Mouse (Mus musculus) midbrain, embryonic 10.5 days (tissue): Measurements from ENCODE around the gene Disc1. TPM values are rescaled to one million over a fixed set of nuclear protein-coding genes. Genes with fewer than 3 reads are reported as not detected.
A peak's percentile ranks its signal among the peaks of the same experiment; 100 is the strongest.

Experiments
- DNase-seq: peaks from one replicate; pipeline ENCODE4 v3.0.0-alpha.2; 2017; ENCODE audit warnings: low spot score
- H3K27ac ChIP-seq: fragments of 300-500 bp; sonication (generic); replicated peaks from 2 replicates; pipeline ENCODE4 v1.5.1; 2016; ENCODE audit warnings: mild to moderate bottlenecking
- H3K27me3 ChIP-seq: fragments of 300-500 bp; sonication (generic); 2 replicates; pipeline ENCODE4 v1.6.1; 2016; ENCODE audit warnings: low read depth, mild to moderate bottlenecking; ENCODE audit not compliant: poor library complexity, severe bottlenecking
- H3K36me3 ChIP-seq: fragments of 300-500 bp; sonication (generic); 2 replicates; pipeline ENCODE4 v1.6.1; 2016; ENCODE audit warnings: mild to moderate bottlenecking, moderate library complexity
- H3K4me1 ChIP-seq: fragments of 300-500 bp; sonication (generic); 2 replicates; pipeline ENCODE4 v1.6.1; 2016
- H3K4me3 ChIP-seq: fragments of 300-500 bp; sonication (generic); 2 replicates; pipeline ENCODE4 v1.5.1; 2016; ENCODE audit warnings: mild to moderate bottlenecking, moderate library complexity
- H3K9me3 ChIP-seq: fragments of 300-500 bp; sonication (generic); replicated peaks from 2 replicates; pipeline ENCODE4 v1.6.1; 2016; ENCODE audit warnings: mild to moderate bottlenecking
- WGBS: fragments of 180-500 bp; shearing (Covaris S2); methylation state at CpG from one replicate; pipeline ENCODE4 v1.1.7; 2016; 5-methylcytosine and 5-hydroxymethylcytosine counted together
- polyA plus RNA-seq: library from polyadenylated mRNA; unstranded; fragments of >200 nt; fragmentation: Nextera tagmentation; extraction: Ambion mirVana; gene quantifications from 2 replicates; pipeline ENCODE4 v1.2.1, GENCODE M21; 2016

Gene Disc1
- polyA plus RNA-seq, result 1.4 and 2.0 TPM in 2 replicates

GRCm38 (mm10) chr8:125053505-125054435 lies at the start of gene Disc1:
Gene Disc1 (plus strand): TSS chr8:125054195.
- H3K36me3 ChIP-seq, result no peaks in the 10 kb centered on the region
- WGBS, result 3% methylated on average over 65 of the region's 65 CpGs
- H3K4me3 ChIP-seq, result peak within 1 kb of the TSS; percentile 65
- DNase-seq, result peak; percentile 54
- peaks cover 44% of the 10 kb centered on the region for H3K27me3 ChIP-seq
- peaks cover 13% of the 10 kb centered on the region for H3K4me1 ChIP-seq
- peaks cover 5% of the 10 kb centered on the region; the same call in 1 of the 2 replicates for H3K9me3 ChIP-seq
- peak within 1 kb of the TSS; percentile 69 for H3K27ac ChIP-seq

- peak; percentile 92 for DNase-seq
- peak within 1 kb of the TSS; percentile 91 for H3K27ac ChIP-seq
- 3% methylated on average over 84 of the region's 84 CpGs for WGBS
- peaks cover 7% of the 10 kb centered on the region; the same call in 1 of the 2 replicates for H3K27me3 ChIP-seq
- H3K4me1 ChIP-seq, result peaks cover 16% of the 10 kb centered on the region
- H3K9me3 ChIP-seq, result peaks cover 7% of the 10 kb centered on the region; the same call in 1 of the 2 replicates
- peak within 1 kb of the TSS; percentile 93 for H3K4me3 ChIP-seq
- H3K36me3 ChIP-seq, result peaks cover 39% of the 10 kb centered on the region
Observed at GRCm38 (mm10) chr8:125012695-125013627, 41.0 kb upstream of the Disc1 start, which contains the start of gene Tsnax. Gene Tsnax (plus strand): TSS chr8:125012997.

- H3K4me3 ChIP-seq, result no peak overlapping the region
- WGBS, result 92% methylated on average over 8 of the region's 8 CpGs
- no peak overlapping the region for H3K27ac ChIP-seq
- no peaks in the 10 kb centered on the region for H3K4me1 ChIP-seq
- no peaks in the 10 kb centered on the region for H3K9me3 ChIP-seq
- no peak for DNase-seq
- H3K27me3 ChIP-seq, result no peaks in the 10 kb centered on the region
- H3K36me3 ChIP-seq, result peaks cover 65% of the 10 kb centered on the region
Observed at GRCm38 (mm10) chr8:125024085-125024484, 29.9 kb upstream of the Disc1 start.

- peaks cover 87% of the 10 kb centered on the region for H3K36me3 ChIP-seq
Observed at GRCm38 (mm10) chr8:125027211-125027610, 26.8 kb upstream of the Disc1 start.

GRCm38 (mm10) chr8:125028841-125029240 lies 25.2 kb upstream of the Disc1 start:
- Histone ChIP-seq H3K9me3 (no peaks in the 10 kb centered on the region), H3K4me1 (no peaks in the 10 kb centered on the region), H3K4me3 (no peak overlapping the region), H3K27me3 (no peaks in the 10 kb centered on the region), H3K27ac (no peak overlapping the region), H3K36me3 (peaks cover 100% of the 10 kb centered on the region)
- DNase-seq, result no peak
- 90% methylated on average over 5 of the region's 5 CpGs for WGBS

More at GRCm38 (mm10) chr8:125027211-125027610, 26.8 kb upstream of the Disc1 start:
- H3K27ac ChIP-seq, result no peak overlapping the region
- no peaks in the 10 kb centered on the region for H3K4me1 ChIP-seq
- H3K9me3 ChIP-seq, result no peaks in the 10 kb centered on the region
- no peak for DNase-seq
- no peaks in the 10 kb centered on the region for H3K27me3 ChIP-seq
- no peak overlapping the region for H3K4me3 ChIP-seq
- 93% methylated on average over 3 of the region's 3 CpGs for WGBS

- Histone ChIP-seq H3K27ac (no peak overlapping the region), H3K9me3 (no peaks in the 10 kb centered on the region), H3K36me3 (peaks cover 99% of the 10 kb centered on the region), H3K4me1 (no peaks in the 10 kb centered on the region), H3K27me3 (no peaks in the 10 kb centered on the region), H3K4me3 (no peak overlapping the region)
- WGBS, result 86% methylated on average over 5 of the region's 5 CpGs
- DNase-seq, result no peak
Observed at GRCm38 (mm10) chr8:125031276-125031675, 22.7 kb upstream of the Disc1 start.

- Histone ChIP-seq H3K4me3 (no peak overlapping the region), H3K27ac (peak overlapping the region; percentile 59), H3K4me1 (0 out of 2 replicates have a peak, but pooled peaks cover 8% of the 10 kb centered on the region), H3K9me3 (no peaks in the 10 kb centered on the region), H3K36me3 (peaks cover 98% of the 10 kb centered on the region), H3K27me3 (no peaks in the 10 kb centered on the region)
- 39% methylated on average over 8 of the region's 8 CpGs for WGBS
- peak; percentile 72 for DNase-seq
Observed at GRCm38 (mm10) chr8:125034669-125035068, 19.3 kb upstream of the Disc1 start.

- peaks cover 15% of the 10 kb centered on the region; the same call in 1 of the 2 replicates for H3K4me1 ChIP-seq
- H3K27ac ChIP-seq, result peak overlapping the region; percentile 4; the same call in 1 of the 2 replicates
- H3K9me3 ChIP-seq, result no peaks in the 10 kb centered on the region
- no peak overlapping the region for H3K4me3 ChIP-seq
- no peaks in the 10 kb centered on the region for H3K27me3 ChIP-seq
- WGBS, result 93% methylated on average over 7 of the region's 7 CpGs
- DNase-seq, result no peak
- peaks cover 89% of the 10 kb centered on the region for H3K36me3 ChIP-seq
Observed at GRCm38 (mm10) chr8:125037081-125037480, 16.9 kb upstream of the Disc1 start.

GRCm38 (mm10) chr8:125038731-125039130 lies 15.3 kb upstream of the Disc1 start:
- Histone ChIP-seq H3K9me3 (no peaks in the 10 kb centered on the region), H3K27me3 (no peaks in the 10 kb centered on the region), H3K36me3 (peaks cover 72% of the 10 kb centered on the region), H3K27ac (no peak overlapping the region), H3K4me3 (no peak overlapping the region), H3K4me1 (peaks cover 19% of the 10 kb centered on the region; the same call in 1 of the 2 replicates)
- 92% methylated on average over 15 of the region's 15 CpGs for WGBS
- DNase-seq, result no peak

- H3K4me3 ChIP-seq, result no peak overlapping the region
- WGBS, result 81% methylated on average over 15 of the region's 15 CpGs
- no peak for DNase-seq
- peaks cover 52% of the 10 kb centered on the region for H3K36me3 ChIP-seq
- 0 out of 2 replicates have a peak overlapping the region, but pooled peaks have one; percentile 30 for H3K27ac ChIP-seq
- H3K27me3 ChIP-seq, result no peaks in the 10 kb centered on the region
- peaks cover 19% of the 10 kb centered on the region; the same call in 1 of the 2 replicates for H3K4me1 ChIP-seq
- no peaks in the 10 kb centered on the region for H3K9me3 ChIP-seq
Observed at GRCm38 (mm10) chr8:125040587-125041375, 13.2 kb upstream of the Disc1 start.

- no peak for DNase-seq
- Histone ChIP-seq H3K36me3 (peaks cover 46% of the 10 kb centered on the region), H3K27me3 (no peaks in the 10 kb centered on the region), H3K4me3 (no peak overlapping the region), H3K4me1 (peaks cover 19% of the 10 kb centered on the region; the same call in 1 of the 2 replicates), H3K9me3 (no peaks in the 10 kb centered on the region), H3K27ac (no peak overlapping the region)
- WGBS, result 78% methylated on average over 2 of the region's 2 CpGs
Observed at GRCm38 (mm10) chr8:125041496-125041895, 12.5 kb upstream of the Disc1 start.
